ENCODE assay signal across 22 mouse cellular contexts in the genomic region with DNA sequence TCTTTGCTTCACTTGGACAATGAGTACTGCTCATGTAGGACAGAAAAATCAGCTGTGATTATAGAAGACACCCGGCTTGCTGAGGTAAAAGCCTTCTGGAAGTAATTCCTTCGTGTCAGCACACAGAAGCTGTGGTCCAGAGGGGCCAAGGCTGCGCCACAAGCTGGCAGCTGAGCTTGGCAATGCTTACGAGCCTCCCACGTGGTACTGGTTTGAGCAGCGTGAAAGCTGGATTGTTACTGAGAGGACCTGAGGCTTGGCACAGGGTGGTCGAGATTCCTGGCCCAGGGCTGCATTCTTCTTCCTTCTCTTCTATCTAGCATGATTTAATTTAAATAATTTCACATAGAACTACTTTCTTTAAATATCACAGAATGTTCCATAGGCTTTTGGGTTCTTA. TPM values are rescaled to one million over a fixed set of nuclear protein-coding genes. Genes with fewer than 3 reads are reported as not detected.
DNase-seq lines count a peak whose midpoint lies in the region; ATAC-seq lines count a peak whose summit lies in the region.
"Had no signal": no experiment of that assay in that cellular context is flagged by ENCODE, and none has a peak within 500 bp of the region (broad histone marks: within the 10 kb centered on the region; RNA-seq: fewer than 3 reads in every experiment).

No protein-coding gene starts in this region.

- no peak for ATAC-seq in forebrain, embryonic 14.5 days
- ATAC-seq in forebrain, embryonic 12.5 days (ENCODE audit: low FRiP score) = no peak
- no peak for ATAC-seq in midbrain, embryonic 11.5 days (ENCODE audit: low FRiP score)
- ATAC-seq in midbrain, embryonic 16.5 days = no peak
- ATAC-seq: forebrain, embryonic 13.5 days; intestine, postnatal 0 days; liver, postnatal 0 days; lung, postnatal 0 days had no signal

- H3K9me3 ChIP-seq in forebrain, embryonic 14.5 days (replicated peaks; ENCODE audit: control insufficient read depth, low read length) = no peaks in the 10 kb centered on the region
- no peaks in the 10 kb centered on the region for H3K9me3 ChIP-seq in forebrain, embryonic 12.5 days
- no peaks in the 10 kb centered on the region for H3K9me3 ChIP-seq in midbrain, embryonic 11.5 days (ENCODE audit: control insufficient read depth, low read length)
- no peaks in the 10 kb centered on the region for H3K9me3 ChIP-seq in midbrain, embryonic 16.5 days (replicated peaks; ENCODE audit: control insufficient read depth, low read length, poor library complexity, severe bottlenecking)
- H3K9me3 ChIP-seq: embryonic facial prominence, embryonic 12.5 days; forebrain, embryonic 13.5 days; heart, embryonic 10.5 days; hindbrain, embryonic 10.5 days; limb, embryonic 12.5 days had no signal

- H3K27ac ChIP-seq in forebrain, embryonic 14.5 days (ENCODE audit: low read depth, low read length) = no peak overlapping the region
- H3K27ac ChIP-seq in forebrain, embryonic 12.5 days = no peak overlapping the region
- H3K27ac ChIP-seq in midbrain, embryonic 11.5 days (ENCODE audit: low read depth, low read length) = no peak overlapping the region
- no peak overlapping the region for H3K27ac ChIP-seq in midbrain, embryonic 16.5 days (ENCODE audit: low read length)
- H3K27ac ChIP-seq: embryonic facial prominence, embryonic 12.5 days; forebrain, embryonic 13.5 days; heart, embryonic 10.5 days; hindbrain, embryonic 10.5 days; limb, embryonic 12.5 days; macrophage; stomach, postnatal 0 days had no signal

- DNase-seq in forebrain, embryonic 14.5 days (ENCODE audit: low spot score) = peak; percentile 42
- no peak for DNase-seq in midbrain, embryonic 11.5 days (ENCODE audit: low spot score, missing footprints)
- DNase-seq in gastrocnemius, adult 8-10 months (ENCODE audit: low spot score in 2 of 2) = peak; percentile 29 to 68
- DNase-seq in embryo, embryonic 11 days = no peak
- DNase-seq in MN1 (ENCODE audit: low spot score) = no peak
- DNase-seq: cerebellum, adult 8-10 months; liver, postnatal 0 days; thymus, adult 2 months; thymus, postnatal 4 days had no signal

- no peaks in the 10 kb centered on the region for H3K27me3 ChIP-seq in forebrain, embryonic 14.5 days (replicated peaks; ENCODE audit: control insufficient read depth, insufficient read depth, low read length)
- H3K27me3 ChIP-seq in forebrain, embryonic 12.5 days = peaks cover 7% of the 10 kb centered on the region
- no peaks in the 10 kb centered on the region for H3K27me3 ChIP-seq in midbrain, embryonic 11.5 days (ENCODE audit: control insufficient read depth, insufficient read depth, low read length)
- no peaks in the 10 kb centered on the region for H3K27me3 ChIP-seq in midbrain, embryonic 16.5 days (ENCODE audit: control insufficient read depth, insufficient read depth, low read depth, low read length)
- H3K27me3 ChIP-seq: embryonic facial prominence, embryonic 12.5 days; forebrain, embryonic 13.5 days; limb, embryonic 12.5 days had no signal

- WGBS in forebrain, embryonic 14.5 days = 50% methylated on average over 7 of the region's 7 CpGs
- WGBS in forebrain, embryonic 12.5 days = 79% methylated on average over 7 of the region's 7 CpGs
- WGBS in midbrain, embryonic 11.5 days = 79% methylated on average over 7 of the region's 7 CpGs
- 61% methylated on average over 7 of the region's 7 CpGs for WGBS in midbrain, embryonic 16.5 days

- no peaks in the 10 kb centered on the region for H3K36me3 ChIP-seq in forebrain, embryonic 14.5 days (ENCODE audit: control insufficient read depth, insufficient read depth, low read length)
- H3K36me3 ChIP-seq in forebrain, embryonic 12.5 days (replicated peaks) = no peaks in the 10 kb centered on the region
- no peaks in the 10 kb centered on the region for H3K36me3 ChIP-seq in midbrain, embryonic 11.5 days (ENCODE audit: control insufficient read depth, insufficient read depth, low read length)
- no peaks in the 10 kb centered on the region for H3K36me3 ChIP-seq in midbrain, embryonic 16.5 days (ENCODE audit: control insufficient read depth, insufficient read depth, low read length)
- H3K36me3 ChIP-seq: embryonic facial prominence, embryonic 12.5 days; heart, embryonic 10.5 days; hindbrain, embryonic 10.5 days; limb, embryonic 12.5 days had no signal

- H3K4me2 ChIP-seq in forebrain, embryonic 14.5 days (ENCODE audit: low read length) = no peak overlapping the region
- no peak overlapping the region for H3K4me2 ChIP-seq in forebrain, embryonic 12.5 days
- no peak overlapping the region for H3K4me2 ChIP-seq in midbrain, embryonic 11.5 days
- H3K4me2 ChIP-seq in midbrain, embryonic 16.5 days (ENCODE audit: low read length) = no peak overlapping the region
- H3K4me2 ChIP-seq: embryonic facial prominence, embryonic 12.5 days; forebrain, embryonic 13.5 days; limb, embryonic 12.5 days; liver, embryonic 11.5 days had no signal

- H3K9ac ChIP-seq in forebrain, embryonic 14.5 days (ENCODE audit: low read length) = no peak overlapping the region
- H3K9ac ChIP-seq in forebrain, embryonic 12.5 days = no peak overlapping the region
- 0 out of 2 replicates have a peak overlapping the region, but pooled peaks have one; percentile 22 for H3K9ac ChIP-seq in midbrain, embryonic 11.5 days (ENCODE audit: low read length)
- no peak overlapping the region for H3K9ac ChIP-seq in midbrain, embryonic 16.5 days (ENCODE audit: low read depth, low read length)
- H3K9ac ChIP-seq: embryonic facial prominence, embryonic 12.5 days; forebrain, embryonic 13.5 days; limb, embryonic 12.5 days; liver, postnatal 0 days had no signal

- no peak overlapping the region for H3K4me3 ChIP-seq in forebrain, embryonic 14.5 days (ENCODE audit: low read depth, low read length)
- H3K4me3 ChIP-seq in forebrain, embryonic 12.5 days (replicated peaks) = no peak overlapping the region
- H3K4me3 ChIP-seq in midbrain, embryonic 11.5 days (ENCODE audit: low read depth, low read length) = no peak overlapping the region
- H3K4me3 ChIP-seq in midbrain, embryonic 16.5 days (ENCODE audit: low read depth, low read length) = no peak overlapping the region
- H3K4me3 ChIP-seq: embryonic facial prominence, embryonic 12.5 days; erythroblast, embryonic 14.5 days; forebrain, embryonic 13.5 days; heart, embryonic 10.5 days; hindbrain, embryonic 10.5 days; limb, embryonic 12.5 days had no signal

- H3K4me1 ChIP-seq in forebrain, embryonic 14.5 days (ENCODE audit: control insufficient read depth, insufficient read depth, low read length) = peaks cover 12% of the 10 kb centered on the region
- peaks cover 20% of the 10 kb centered on the region for H3K4me1 ChIP-seq in forebrain, embryonic 12.5 days
- peaks cover 6% of the 10 kb centered on the region for H3K4me1 ChIP-seq in midbrain, embryonic 11.5 days (ENCODE audit: control insufficient read depth, insufficient read depth, low read length)
- peaks cover 4% of the 10 kb centered on the region; the same call in 1 of the 2 replicates for H3K4me1 ChIP-seq in midbrain, embryonic 16.5 days (ENCODE audit: control insufficient read depth, insufficient read depth, low read length)

RNA-seq across cellular contexts. Expression of a gene that starts 2.4 kb away (rescaled TPM):
- polyA plus RNA-seq in forebrain, embryonic 14.5 days (2014; fragmentation: Nextera tagmentation; extraction: Ambion mirVana) = 2,256 and 2,267 TPM in 2 replicates
- polyA plus RNA-seq in forebrain, embryonic 12.5 days (2016; fragmentation: Nextera tagmentation; extraction: Ambion mirVana) = 1,646 and 1,801 TPM in 2 replicates
- 1,565 and 1,591 TPM in 2 replicates for polyA plus RNA-seq in midbrain, embryonic 11.5 days (2014; fragmentation: Nextera tagmentation; extraction: Ambion mirVana)
- polyA plus RNA-seq in midbrain, embryonic 16.5 days (2015; fragmentation: Nextera tagmentation; extraction: Ambion mirVana) = 2,757 and 3,016 TPM in 2 replicates
- 100 to 1,000 TPM; 532 to 601 (median 581) TPM for total RNA-seq in gastrocnemius, adult 8-10 months (2022)

RNA-seq across cellular contexts. Expression of a gene that starts 37.3 kb away (rescaled TPM):
- 12.5 and 13.1 TPM in 2 replicates for polyA plus RNA-seq in forebrain, embryonic 14.5 days (2014; fragmentation: Nextera tagmentation; extraction: Ambion mirVana)
- polyA plus RNA-seq in forebrain, embryonic 12.5 days (2016; fragmentation: Nextera tagmentation; extraction: Ambion mirVana) = 14.9 and 16.8 TPM in 2 replicates
- polyA plus RNA-seq in midbrain, embryonic 11.5 days (2014; fragmentation: Nextera tagmentation; extraction: Ambion mirVana) = 11.6 and 13.5 TPM in 2 replicates
- 11.7 and 12.7 TPM in 2 replicates for polyA plus RNA-seq in midbrain, embryonic 16.5 days (2015; fragmentation: Nextera tagmentation; extraction: Ambion mirVana)
- 10 to 100 TPM in 2 of 4 experiments, 1 to 10 TPM in 2; 5.9 to 11.3 (median 9.4) TPM for total RNA-seq in gastrocnemius, adult 8-10 months (2022)

Comparison
In these comparisons a context has a peak if more than half of its experiments do, and no peak if none do; other contexts are left out.
1. DNase-seq: peak in forebrain, embryonic 14.5 days (single experiment) and gastrocnemius, adult 8-10 months (2 of 2); none in midbrain, embryonic 11.5 days (single experiment), embryo, embryonic 11 days (single experiment) and MN1 (single experiment).